In genomic region chr13:38615656-38616055, GRCm38 (mm10) we compare ENCODE assay signal across 16 mouse cellular contexts. TPM values are rescaled to one million over a fixed set of nuclear protein-coding genes. Genes with fewer than 3 reads are reported as not detected.
DNase-seq lines count a peak whose midpoint lies in the region; ATAC-seq and TF ChIP-seq lines count a peak whose summit lies in the region.
"Had no signal": no experiment of that assay in that cellular context is flagged by ENCODE, and none has a peak within 500 bp of the region (broad histone marks: within the 10 kb centered on the region; RNA-seq: fewer than 3 reads in every experiment).

No protein-coding gene starts in this region.

- peak; percentile 69 for ATAC-seq in liver, embryonic 14.5 days (ENCODE audit: insufficient read depth)
- peak; percentile 50 for ATAC-seq in megakaryocyte progenitor cell, adult 5-6 weeks (replicated peaks; ENCODE audit: poor library complexity)
- ATAC-seq: forebrain, embryonic 14.5 days had no signal

- H3K27me3 ChIP-seq in liver, embryonic 14.5 days (ENCODE audit: control insufficient read depth, insufficient read depth, low read length), result no peaks in the 10 kb centered on the region
- H3K27me3 ChIP-seq: embryonic facial prominence, embryonic 13.5 days; heart, embryonic 13.5 days; hindbrain, embryonic 15.5 days had no signal

- 9% methylated on average over 5 of the region's 5 CpGs for WGBS in liver, embryonic 14.5 days (ENCODE audit: insufficient replicate concordance)

- no peak for TF ChIP-seq CTCF in liver, embryonic 14.5 days (IDR thresholded peaks at IDR 0.05; ENCODE audit: low read depth)

- DNase-seq in liver, result peak; percentile 29
- no peak for DNase-seq in liver, embryonic 14.5 days (ENCODE audit: low read depth in 3 of 3, low spot score in 3 of 3)
- DNase-seq in spleen, postnatal 4 days (ENCODE audit: low spot score in 2 of 2), result no peak
- no peak for DNase-seq in embryo, embryonic 10.5 days (ENCODE audit: low spot score)
- DNase-seq in lung, postnatal 36 days, result no peak
- DNase-seq: adrenal gland, adult 8-10 months; cerebellum, adult 11 months; cerebellum, adult 9-10 months; gastrocnemius, postnatal 36 days; heart, adult 11 months; heart, postnatal 36 days had no signal

- no peak overlapping the region; the same call in 1 of the 2 replicates for H3K27ac ChIP-seq in liver, embryonic 14.5 days
- H3K27ac ChIP-seq: embryonic facial prominence, embryonic 13.5 days; heart, embryonic 13.5 days; hindbrain, embryonic 15.5 days had no signal

- H3K4me1 ChIP-seq in liver, embryonic 14.5 days (replicated peaks; ENCODE audit: control insufficient read depth in 2 of 2, insufficient read depth in 2 of 2, low read length in 1 of 2), result peaks cover 28 to 33% of the 10 kb centered on the region in 2 experiments
- H3K4me1 ChIP-seq: embryonic facial prominence, embryonic 13.5 days; hindbrain, embryonic 15.5 days had no signal

- no peak overlapping the region for H3K4me2 ChIP-seq in liver, embryonic 14.5 days (ENCODE audit: low read depth)
- H3K4me2 ChIP-seq: embryonic facial prominence, embryonic 13.5 days; heart, embryonic 13.5 days; hindbrain, embryonic 15.5 days had no signal

- no peak overlapping the region; the same call in 1 of the 2 replicates for H3K9ac ChIP-seq in liver, embryonic 14.5 days (replicated peaks)
- H3K9ac ChIP-seq: embryonic facial prominence, embryonic 13.5 days; heart, embryonic 13.5 days; hindbrain, embryonic 15.5 days had no signal

- peaks cover 6% of the 10 kb centered on the region for H3K36me3 ChIP-seq in liver, embryonic 14.5 days (replicated peaks; ENCODE audit: control insufficient read depth, insufficient read depth, low read depth)

- H3K4me3 ChIP-seq in liver, embryonic 14.5 days (ENCODE audit: insufficient read depth in 1 of 2, low read depth in 2 of 2, low read length in 2 of 2), result no peak overlapping the region
- H3K4me3 ChIP-seq: embryonic facial prominence, embryonic 13.5 days; heart, embryonic 13.5 days; hindbrain, embryonic 15.5 days had no signal

- H3K9me3 ChIP-seq in liver, embryonic 14.5 days (ENCODE audit: control insufficient read depth, low read length), result peaks cover 2% of the 10 kb centered on the region; the same call in 1 of the 2 replicates
- H3K9me3 ChIP-seq: embryonic facial prominence, embryonic 13.5 days; heart, embryonic 13.5 days; hindbrain, embryonic 15.5 days had no signal

- peak; percentile 78 for TF ChIP-seq EP300 in liver, embryonic 14.5 days (IDR thresholded peaks at IDR 0.05; ENCODE audit: low read depth)

RNA-seq across cellular contexts. Expression of gene Bloc1s5, which starts 19.3 kb away (rescaled TPM):
- polyA plus RNA-seq in liver, embryonic 14.5 days (2012; rRNA removed), result 2.2 and 3.6 TPM in 2 replicates
- polyA plus RNA-seq in liver, embryonic 14.5 days (2014; fragmentation: Nextera tagmentation; extraction: Ambion mirVana), result 10.4 and 12.2 TPM in 2 replicates
- total RNA-seq in megakaryocyte progenitor cell, adult 5-6 weeks (2015), result 3.6 and 4.5 TPM in 2 replicates
- total RNA-seq in megakaryocyte progenitor cell, adult 5-6 weeks (2017), result 13.0 and 14.7 TPM in 2 replicates

RNA-seq across cellular contexts. Expression of gene Eef1e1, which starts 43.2 kb away (rescaled TPM):
- polyA plus RNA-seq in liver, embryonic 14.5 days (2012; rRNA removed), result 14.2 and 20.3 TPM in 2 replicates
- polyA plus RNA-seq in liver, embryonic 14.5 days (2014; fragmentation: Nextera tagmentation; extraction: Ambion mirVana), result 51.8 and 52.1 TPM in 2 replicates
- total RNA-seq in megakaryocyte progenitor cell, adult 5-6 weeks (2015), result 55.4 and 63.3 TPM in 2 replicates
- 43.5 and 52.9 TPM in 2 replicates for total RNA-seq in megakaryocyte progenitor cell, adult 5-6 weeks (2017)
